Mouse (Mus musculus) lung, postnatal 0 days (tissue): ENCODE measurements at regions not wholly inside any gene's neighbourhood (a gene's known extent, or its start where the extent isn't known, plus 50 kb on each side); places are given as distances from the start of the nearest gene placed in this dataset.
A peak's percentile ranks its signal among the peaks of the same experiment; 100 is the strongest.

ENCODE experiments used
- ATAC-seq: fragments of 200-750 bp; cut with Nextera tagmentation; 2 replicates; pipeline ENCODE4 v1.8.0; 2017; ENCODE audit warnings: moderate library complexity
- DNase-seq: peaks from one replicate; pipeline ENCODE4 v3.0.0-alpha.2; 2016; ENCODE audit warnings: low spot score
- H3K27ac ChIP-seq: fragments of 300-500 bp; sonication (generic); 2 replicates; pipeline ENCODE4 v1.5.1; 2014; ENCODE audit warnings: antibody characterized with exemption, mild to moderate bottlenecking, low read length, mixed read lengths
- H3K27me3 ChIP-seq: fragments of 300-500 bp; sonication (generic); replicated peaks from 2 replicates; pipeline ENCODE4 v1.6.1; 2014; ENCODE audit warnings: low read length, mixed read lengths; ENCODE audit not compliant: insufficient read depth
- H3K36me3 ChIP-seq: fragments of 300-500 bp; sonication (generic); 2 replicates; pipeline ENCODE4 v1.6.1; 2014; ENCODE audit warnings: low read length, mixed read lengths; ENCODE audit not compliant: insufficient read depth
- H3K4me1 ChIP-seq: fragments of 300-500 bp; sonication (generic); 2 replicates; pipeline ENCODE4 v1.6.1; 2014; ENCODE audit warnings: antibody characterized with exemption, low read depth, low read length, mixed read lengths; ENCODE audit not compliant: insufficient read depth
- H3K4me2 ChIP-seq: fragments of 300-500 bp; sonication (generic); replicated peaks from 2 replicates; pipeline ENCODE4 v1.6.1; 2014; ENCODE audit warnings: low read depth, mild to moderate bottlenecking, low read length, moderate library complexity, mixed read lengths
- H3K4me3 ChIP-seq: fragments of 300-500 bp; sonication (generic); 2 replicates; pipeline ENCODE4 v1.5.1; 2014; ENCODE audit warnings: low read depth, low read length
- H3K9ac ChIP-seq: fragments of 300-500 bp; sonication (generic); replicated peaks from 2 replicates; pipeline ENCODE4 v1.6.1; 2014; ENCODE audit warnings: low read depth, mild to moderate bottlenecking
- H3K9me3 ChIP-seq: fragments of 300-500 bp; sonication (generic); 2 replicates; pipeline ENCODE4 v1.6.1; 2016; ENCODE audit warnings: low read length, mixed read lengths
- CTCF ChIP-seq: IDR thresholded peaks from 2 replicates; pipeline ENCODE4 v1.5.1; 2016; ENCODE audit warnings: antibody characterized with exemption, mild to moderate bottlenecking
- EP300 ChIP-seq: IDR thresholded peaks from 2 replicates; pipeline ENCODE4 v1.6.1; 2016; ENCODE audit warnings: antibody characterized with exemption, mild to moderate bottlenecking, control low read depth
- WGBS: fragments of 180-500 bp; shearing (Covaris S2); extraction: QIAGEN DNeasy Blood & Tissue Kit; methylation state at CpG from one replicate; pipeline ENCODE4 v1.1.7; 2014; 5-methylcytosine and 5-hydroxymethylcytosine counted together

DNA sequence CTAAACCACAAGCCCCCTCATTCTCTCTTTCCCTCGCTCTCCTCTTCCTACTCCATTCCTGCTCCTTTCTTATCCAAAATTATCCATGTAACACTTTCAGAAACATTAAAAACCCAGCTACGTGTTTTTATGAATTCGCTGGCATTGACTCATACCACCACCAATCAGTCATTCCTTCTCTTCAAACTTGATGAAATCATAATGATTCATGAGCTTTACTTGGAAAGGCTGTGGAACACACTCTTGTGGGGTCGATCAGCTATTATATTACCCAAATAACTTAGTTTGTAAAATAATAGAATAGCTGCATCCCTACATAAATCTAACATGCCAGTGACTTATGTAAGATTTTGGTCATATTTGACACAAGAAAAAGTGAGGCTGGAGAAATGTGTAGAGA, 331.9 kb upstream of the N6amt1 start:
- H3K9me3 ChIP-seq, result no peaks in the 10 kb centered on the region
- no peak overlapping the region for H3K4me3 ChIP-seq
- H3K27ac ChIP-seq, result no peak overlapping the region
- H3K4me2 ChIP-seq, result no peak overlapping the region
- no peaks in the 10 kb centered on the region for H3K27me3 ChIP-seq
- DNase-seq, result no peak
- 87% methylated on average over 4 of the region's 4 CpGs for WGBS
- no peak for ATAC-seq
- H3K36me3 ChIP-seq, result no peaks in the 10 kb centered on the region
- TF ChIP-seq EP300 (no peak), CTCF (no peak)
- no peaks in the 10 kb centered on the region for H3K4me1 ChIP-seq
- no peak overlapping the region for H3K9ac ChIP-seq

DNA sequence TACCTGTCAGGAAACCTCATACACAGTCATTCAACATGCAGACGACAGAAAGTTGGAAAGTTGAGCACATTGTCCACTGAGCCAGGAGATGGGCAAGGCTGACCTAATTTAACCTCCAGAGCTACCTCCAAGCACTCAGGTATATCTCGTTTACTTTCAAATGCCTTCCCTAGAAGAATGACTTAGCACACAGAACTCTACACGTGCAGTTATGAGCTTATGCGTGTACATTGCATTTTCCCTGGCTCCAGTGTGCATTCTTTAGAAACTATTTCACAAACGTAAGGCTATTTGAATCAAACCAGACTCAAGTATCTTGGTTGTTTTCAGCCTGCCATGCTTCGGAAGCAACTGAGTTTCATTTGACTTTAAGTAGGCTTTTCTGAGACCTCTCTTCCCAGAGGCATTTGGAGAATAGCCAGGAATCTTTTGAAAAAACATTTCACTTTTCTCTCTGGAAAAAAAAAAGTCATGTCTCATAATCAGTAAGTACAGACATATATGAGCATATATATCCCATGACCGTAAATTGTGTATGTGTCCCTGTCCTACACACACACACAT, 336.8 kb upstream of the N6amt1 start:
- Histone ChIP-seq H3K9me3 (no peaks in the 10 kb centered on the region), H3K4me1 (no peaks in the 10 kb centered on the region), H3K36me3 (no peaks in the 10 kb centered on the region), H3K27ac (no peak overlapping the region), H3K27me3 (no peaks in the 10 kb centered on the region), H3K4me2 (no peak overlapping the region), H3K4me3 (no peak overlapping the region), H3K9ac (no peak overlapping the region)
- 41% methylated on average over 7 of the region's 7 CpGs for WGBS
- ATAC-seq (peak; percentile 73), DNase-seq (peak; percentile 56)
- TF ChIP-seq CTCF (no peak), EP300 (peak; percentile 53)

DNA sequence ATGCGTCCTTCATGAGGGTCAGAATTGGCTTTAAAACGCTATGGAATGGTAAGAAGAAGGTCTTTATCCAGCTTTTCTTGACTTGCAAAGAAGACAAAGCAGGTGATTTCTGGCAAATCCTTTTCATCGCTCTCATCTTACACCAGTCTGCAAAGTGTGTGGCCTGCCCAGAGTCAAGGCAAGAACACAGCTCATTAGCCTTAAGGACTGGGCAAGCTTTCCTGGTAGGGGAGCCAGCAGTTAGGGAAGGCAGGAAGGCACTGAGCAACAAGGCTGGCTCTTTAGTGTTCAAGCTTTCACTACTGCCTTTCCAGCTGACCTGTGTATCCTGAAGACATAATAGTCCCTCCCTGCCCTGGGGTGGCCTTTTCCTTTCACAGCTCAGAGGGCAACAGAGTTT, 352.4 kb upstream of the N6amt1 start:
- Histone ChIP-seq H3K4me1 (no peaks in the 10 kb centered on the region), H3K4me2 (no peak overlapping the region), H3K27ac (no peak overlapping the region), H3K9me3 (no peaks in the 10 kb centered on the region), H3K4me3 (no peak overlapping the region), H3K9ac (no peak overlapping the region), H3K36me3 (no peaks in the 10 kb centered on the region), H3K27me3 (no peaks in the 10 kb centered on the region)
- WGBS, result 61% methylated on average over 3 of the region's 3 CpGs
- ATAC-seq (peak; percentile 32; the same call in 1 of the 2 replicates), DNase-seq (peak; percentile 5)
- no peak for TF ChIP-seq CTCF
- no peak for TF ChIP-seq EP300

DNA sequence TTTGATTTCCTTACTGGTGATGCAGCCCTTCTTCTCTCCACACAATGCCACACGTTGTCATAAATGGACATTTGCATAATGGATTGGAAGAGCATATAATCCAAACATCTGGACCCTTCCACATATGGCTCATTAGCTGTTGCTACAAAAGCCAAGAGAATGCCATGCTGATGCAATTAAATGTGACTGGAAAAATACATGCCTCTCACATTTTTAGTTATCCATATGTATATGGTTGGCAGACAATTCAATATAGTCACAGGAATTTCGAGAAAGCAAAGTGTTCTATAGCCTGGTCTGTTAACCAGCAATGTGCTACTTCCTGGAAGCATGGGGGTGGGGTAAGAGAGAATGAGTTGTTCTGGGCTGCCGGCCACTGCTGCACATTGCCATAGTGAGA, 352.9 kb upstream of the N6amt1 start:
- ATAC-seq, result peak; percentile 71
- Histone ChIP-seq H3K9ac (no peak overlapping the region), H3K27me3 (no peaks in the 10 kb centered on the region), H3K4me3 (no peak overlapping the region), H3K4me1 (no peaks in the 10 kb centered on the region), H3K27ac (no peak overlapping the region), H3K36me3 (no peaks in the 10 kb centered on the region), H3K9me3 (no peaks in the 10 kb centered on the region), H3K4me2 (no peak overlapping the region)
- TF ChIP-seq EP300 (no peak), CTCF (no peak)
- peak; percentile 64 for DNase-seq
- 32% methylated on average over 3 of the region's 3 CpGs for WGBS

DNA sequence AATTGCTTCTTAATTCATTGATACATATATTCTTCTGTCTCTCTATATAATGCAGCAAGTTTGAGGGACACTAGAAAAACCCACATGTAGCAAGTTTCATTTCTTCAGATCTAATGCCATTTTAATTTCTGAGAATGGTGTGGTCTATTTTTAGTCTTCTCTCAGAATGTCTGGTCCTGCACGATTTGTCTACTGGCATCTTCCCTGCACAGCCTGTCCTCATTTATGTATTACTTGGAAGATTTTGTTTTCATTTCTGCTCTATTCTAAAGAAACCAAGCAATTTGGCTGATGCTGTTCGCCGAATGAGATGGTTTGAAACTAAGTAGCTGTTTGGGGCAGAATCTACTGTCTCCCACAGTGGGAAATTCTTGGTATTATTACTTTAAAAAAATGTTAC, 382.3 kb upstream of the N6amt1 start:
- no peak overlapping the region for H3K4me3 ChIP-seq
- H3K9ac ChIP-seq, result no peak overlapping the region
- H3K4me2 ChIP-seq, result no peak overlapping the region
- H3K36me3 ChIP-seq, result no peaks in the 10 kb centered on the region
- DNase-seq, result no peak
- H3K9me3 ChIP-seq, result no peaks in the 10 kb centered on the region
- TF ChIP-seq CTCF (no peak), EP300 (no peak)
- H3K4me1 ChIP-seq, result no peaks in the 10 kb centered on the region
- WGBS, result 72% methylated on average over 3 of the region's 3 CpGs
- no peaks in the 10 kb centered on the region for H3K27me3 ChIP-seq
- no peak overlapping the region for H3K27ac ChIP-seq
- ATAC-seq, result no peak

DNA sequence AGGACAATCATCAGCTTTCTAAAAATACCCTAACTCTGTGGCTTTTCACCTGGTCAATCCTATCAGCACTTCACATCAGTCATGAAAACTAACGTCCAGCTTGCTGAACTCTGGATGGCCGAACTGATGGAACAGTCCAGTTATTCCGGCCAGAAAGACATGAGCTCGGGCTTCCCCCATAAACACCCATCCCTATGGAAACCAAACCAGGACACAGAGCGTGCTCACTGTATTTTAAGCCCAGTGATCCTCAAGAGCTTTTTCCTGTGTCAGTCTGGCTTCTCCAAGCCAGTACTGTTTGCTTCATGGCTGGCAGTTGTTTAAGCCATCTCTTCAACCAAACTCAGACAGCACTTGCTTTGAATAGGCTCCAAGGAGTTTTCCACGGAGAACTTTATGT, 404.3 kb upstream of the N6amt1 start:
- H3K4me3 ChIP-seq, result no peak overlapping the region
- no peaks in the 10 kb centered on the region for H3K36me3 ChIP-seq
- H3K27me3 ChIP-seq, result no peaks in the 10 kb centered on the region
- no peak overlapping the region for H3K9ac ChIP-seq
- WGBS, result 71% methylated on average over 6 of the region's 6 CpGs
- TF ChIP-seq EP300, result no peak
- TF ChIP-seq CTCF, result no peak
- H3K9me3 ChIP-seq, result no peaks in the 10 kb centered on the region
- H3K27ac ChIP-seq, result no peak overlapping the region
- ATAC-seq (no peak), DNase-seq (no peak)
- no peaks in the 10 kb centered on the region for H3K4me1 ChIP-seq
- no peak overlapping the region for H3K4me2 ChIP-seq

DNA sequence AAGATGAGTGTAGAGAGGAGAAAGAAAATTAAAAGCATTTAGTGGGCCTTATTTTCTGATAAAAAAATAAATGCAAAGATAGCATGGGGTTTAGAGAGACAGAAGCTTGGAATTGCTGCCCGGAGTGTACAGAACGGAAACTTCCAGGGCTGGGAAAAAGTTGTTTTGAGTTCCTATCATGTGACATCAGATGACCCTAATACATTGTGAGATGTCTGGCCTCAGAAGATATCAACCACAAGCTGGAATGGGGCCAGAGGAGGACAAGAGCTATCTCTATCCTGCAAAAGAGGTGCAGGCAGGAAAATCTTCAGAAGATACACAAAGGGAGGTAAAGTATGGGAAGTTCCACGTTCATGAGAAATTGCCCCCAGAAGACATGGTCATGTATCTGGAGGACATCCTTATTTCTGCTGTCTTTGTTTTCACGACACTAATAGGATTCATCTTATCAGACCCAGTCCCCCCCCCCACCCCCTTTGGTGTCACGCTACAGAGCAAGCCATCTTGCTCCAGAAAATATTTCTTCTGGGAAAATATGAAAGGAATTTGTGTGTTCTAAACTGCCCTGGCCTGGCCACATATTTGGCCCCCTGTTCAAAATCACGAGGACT, 408.3 kb upstream of the N6amt1 start:
- Histone ChIP-seq H3K4me2 (no peak overlapping the region), H3K9ac (no peak overlapping the region), H3K36me3 (no peaks in the 10 kb centered on the region), H3K4me1 (no peaks in the 10 kb centered on the region), H3K27me3 (no peaks in the 10 kb centered on the region), H3K9me3 (no peaks in the 10 kb centered on the region), H3K4me3 (no peak overlapping the region), H3K27ac (no peak overlapping the region)
- TF ChIP-seq CTCF, result no peak
- no peak for TF ChIP-seq EP300
- ATAC-seq, result no peak
- DNase-seq, result no peak
- WGBS, result 52% methylated on average over 6 of the region's 6 CpGs
